Mouse (Mus musculus) naive thymus-derived CD4-positive, alpha-beta T cell, adult 5 months (primary cell): ENCODE measurements around the gene Stfa2. TPM values are rescaled to one million over a fixed set of nuclear protein-coding genes. Genes with fewer than 3 reads are reported as not detected.

ENCODE experiments used
- polyA plus RNA-seq: library from polyadenylated mRNA; unstranded; fragments of 100-300 nt; shearing (Covaris generic); gene quantifications from one replicate; pipeline ENCODE4 v1.2.1, GENCODE M21; 2017

Gene Stfa2
- polyA plus RNA-seq = not detected

DNA sequence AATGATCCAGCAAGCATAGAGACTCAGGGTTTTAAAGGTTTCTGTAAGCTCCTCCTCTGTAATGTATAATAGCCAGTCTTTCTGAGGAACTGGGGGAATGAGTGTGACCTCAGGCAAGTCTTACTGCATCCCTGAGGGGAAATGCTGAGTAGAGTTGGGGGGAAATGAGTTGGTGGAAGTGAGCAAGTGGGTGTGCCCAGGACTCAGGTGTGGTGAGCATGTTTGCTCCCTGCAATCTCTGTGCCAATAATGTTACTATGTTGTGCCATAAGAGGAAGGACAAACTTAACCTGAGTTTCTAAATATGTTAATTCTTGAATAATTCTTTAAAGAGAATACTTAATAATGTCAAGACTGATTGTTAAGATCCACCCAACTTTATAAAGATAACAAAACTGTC, at the start of gene Stfa2:
Gene Stfa2, minus strand, starts transcription at position 101 of the 400 bp plus-strand sequence.

DNA sequence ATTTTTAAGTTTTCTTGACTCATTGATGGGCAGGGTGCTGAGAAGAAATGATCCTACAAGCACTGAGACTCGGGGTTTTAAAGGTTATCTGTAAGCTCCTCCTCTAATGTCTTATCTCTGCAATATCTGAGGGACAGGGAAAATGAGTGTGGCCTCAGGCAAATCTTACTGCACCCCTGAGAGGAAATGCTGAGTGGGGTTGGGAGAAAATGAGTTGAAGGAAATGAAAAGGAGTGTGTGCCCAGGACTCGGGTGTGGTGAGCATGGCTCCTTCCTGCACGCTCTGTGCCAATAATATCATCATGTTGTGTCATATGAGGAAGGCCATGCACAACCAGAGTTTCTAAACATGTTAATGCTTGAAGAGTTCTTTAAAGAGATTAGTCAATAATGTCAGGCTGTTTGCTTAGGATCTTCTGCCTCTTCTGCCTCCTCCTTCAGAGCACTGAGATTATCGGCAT, 47.1 kb upstream of the Stfa2 start, which contains the start of gene Stfa3:
Gene Stfa3, minus strand, starts transcription at position 51 of the 461 bp plus-strand sequence.

DNA sequence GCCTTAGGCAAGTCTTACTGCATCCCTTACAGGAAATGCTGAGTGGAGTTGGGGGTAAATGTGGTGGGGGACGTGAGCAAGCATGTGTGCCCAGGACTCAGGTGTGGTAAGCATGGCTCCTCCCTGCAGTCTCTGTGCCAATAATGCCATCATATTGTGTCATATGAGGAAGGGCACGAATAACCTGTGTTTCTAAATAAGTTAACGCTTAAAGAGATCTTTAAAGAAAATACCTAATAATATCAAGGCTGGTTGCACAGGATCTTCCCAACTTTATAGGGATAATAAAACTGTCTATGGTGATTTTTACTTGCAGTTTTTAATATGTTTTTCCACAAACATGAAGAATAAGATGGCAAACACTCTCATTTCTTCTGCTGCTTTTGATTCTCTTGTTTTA, 40.6 kb downstream of the Stfa2 start, which contains the start of gene BC100530:
Gene BC100530, minus strand, starts transcription at position 101 of the 400 bp plus-strand sequence.

Other genes with a start within 250 kb of the Stfa2 start
- gene Gm5483, start 224.2 kb downstream of the Stfa2 start, polyA plus RNA-seq = not detected
- gene Gm5416, start 198.1 kb downstream of the Stfa2 start, polyA plus RNA-seq = not detected
- gene 2010005H15Rik, start 187.0 kb downstream of the Stfa2 start, polyA plus RNA-seq = not detected
- not detected for gene Stfa1, start 131.5 kb downstream of the Stfa2 start, polyA plus RNA-seq
- not detected for gene BC117090, start 74.1 kb downstream of the Stfa2 start, polyA plus RNA-seq
- not detected for gene BC100530, start 40.7 kb downstream of the Stfa2 start, polyA plus RNA-seq
- not detected for gene Stfa3, start 46.9 kb upstream of the Stfa2 start, polyA plus RNA-seq
- gene Casr, start 153.7 kb upstream of the Stfa2 start, polyA plus RNA-seq = not detected